Mouse (Mus musculus) splenic B cell, adult 2 months (primary cell): Measurements from ENCODE around the gene Atp1a3.

Source experiments
- DNase-seq: peaks from one replicate; pipeline ENCODE4 v3.0.0-alpha.2; 2011; ENCODE audit warnings: low read depth, low spot score
- H3K27me3 ChIP-seq: 2 replicates; pipeline ENCODE4 v1.6.1; 2012; ENCODE audit warnings: mild to moderate bottlenecking, low read length, moderate library complexity, mixed read lengths; ENCODE audit not compliant: control insufficient read depth, poor library complexity, insufficient read depth, severe bottlenecking
- H3K36me3 ChIP-seq: 2 replicates; pipeline ENCODE4 v1.6.1; 2012; ENCODE audit warnings: mild to moderate bottlenecking, low read length, moderate library complexity, mixed read lengths; ENCODE audit not compliant: control insufficient read depth, poor library complexity, insufficient read depth, severe bottlenecking

Atp1a3 gene

GRCm38 (mm10) chr7:24984307-24984706 lies 21.5 kb downstream of the Atp1a3 start:
- no peaks in the 10 kb centered on the region for H3K27me3 ChIP-seq
- DNase-seq, result no peak
- no peaks in the 10 kb centered on the region for H3K36me3 ChIP-seq

DNA sequence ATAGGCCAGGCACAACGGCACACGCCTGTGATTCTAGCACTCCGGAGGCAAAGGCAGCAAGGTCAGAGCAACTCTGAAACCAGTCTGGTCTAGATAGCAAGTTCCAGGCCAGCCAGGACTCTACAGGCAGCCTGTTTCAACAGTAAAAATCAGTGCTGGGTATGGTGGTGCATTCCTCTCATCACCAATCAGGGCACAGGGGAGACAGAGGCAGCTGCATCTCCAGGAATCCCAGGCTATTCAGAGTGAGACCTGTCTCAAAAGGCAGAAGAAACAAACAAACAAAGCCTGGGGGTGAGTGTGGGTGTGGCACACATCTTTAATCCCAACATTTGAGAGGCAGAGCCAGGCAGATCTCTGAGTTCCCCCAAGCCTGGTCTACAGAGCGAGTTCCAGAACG lies 22.4 kb downstream of the Atp1a3 start:
- no peaks in the 10 kb centered on the region for H3K27me3 ChIP-seq
- DNase-seq, result no peak
- H3K36me3 ChIP-seq, result no peaks in the 10 kb centered on the region

- DNase-seq, result no peak
- Histone ChIP-seq H3K27me3 (no peaks in the 10 kb centered on the region), H3K36me3 (no peaks in the 10 kb centered on the region)
These were observed 25.3 kb downstream of the Atp1a3 start for GRCm38 (mm10) chr7:24980439-24980838.

GRCm38 (mm10) chr7:24978781-24979180 lies 27.0 kb downstream of the Atp1a3 start:
- Histone ChIP-seq H3K27me3 (no peaks in the 10 kb centered on the region), H3K36me3 (no peaks in the 10 kb centered on the region)
- DNase-seq, result peak; percentile 50

GRCm38 (mm10) chr7:24974893-24975595 lies 30.7 kb downstream of the Atp1a3 start:
- DNase-seq, result peak; percentile 73
- no peaks in the 10 kb centered on the region for H3K27me3 ChIP-seq
- H3K36me3 ChIP-seq, result peaks cover 4% of the 10 kb centered on the region; the same call in 1 of the 2 replicates

- Histone ChIP-seq H3K27me3 (no peaks in the 10 kb centered on the region), H3K36me3 (peaks cover 13% of the 10 kb centered on the region; the same call in 1 of the 2 replicates)
- DNase-seq, result no peak
These were observed 31.9 kb downstream of the Atp1a3 start for GRCm38 (mm10) chr7:24973902-24974301.

DNA sequence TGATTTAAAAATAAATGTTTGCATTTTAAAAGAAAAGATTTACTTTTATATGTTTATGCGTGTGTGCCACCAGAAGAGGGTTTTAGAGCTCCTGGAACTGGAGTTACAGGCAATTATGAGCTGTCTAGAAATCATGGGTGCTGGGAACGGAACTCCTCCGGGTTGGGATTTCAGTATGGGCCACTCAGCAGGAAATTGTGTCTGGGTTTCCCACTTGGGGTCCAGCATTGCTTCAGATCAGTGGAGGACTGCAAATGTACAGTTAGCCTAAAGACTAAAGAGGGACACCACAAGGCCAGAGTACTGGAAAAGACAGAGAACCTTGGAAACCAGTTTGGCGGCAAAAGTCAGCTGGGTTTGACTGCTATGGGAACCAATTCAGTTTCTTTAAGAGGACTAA lies 32.5 kb downstream of the Atp1a3 start:
- H3K27me3 ChIP-seq, result no peaks in the 10 kb centered on the region
- DNase-seq, result no peak
- H3K36me3 ChIP-seq, result peaks cover 13% of the 10 kb centered on the region; the same call in 1 of the 2 replicates

DNA sequence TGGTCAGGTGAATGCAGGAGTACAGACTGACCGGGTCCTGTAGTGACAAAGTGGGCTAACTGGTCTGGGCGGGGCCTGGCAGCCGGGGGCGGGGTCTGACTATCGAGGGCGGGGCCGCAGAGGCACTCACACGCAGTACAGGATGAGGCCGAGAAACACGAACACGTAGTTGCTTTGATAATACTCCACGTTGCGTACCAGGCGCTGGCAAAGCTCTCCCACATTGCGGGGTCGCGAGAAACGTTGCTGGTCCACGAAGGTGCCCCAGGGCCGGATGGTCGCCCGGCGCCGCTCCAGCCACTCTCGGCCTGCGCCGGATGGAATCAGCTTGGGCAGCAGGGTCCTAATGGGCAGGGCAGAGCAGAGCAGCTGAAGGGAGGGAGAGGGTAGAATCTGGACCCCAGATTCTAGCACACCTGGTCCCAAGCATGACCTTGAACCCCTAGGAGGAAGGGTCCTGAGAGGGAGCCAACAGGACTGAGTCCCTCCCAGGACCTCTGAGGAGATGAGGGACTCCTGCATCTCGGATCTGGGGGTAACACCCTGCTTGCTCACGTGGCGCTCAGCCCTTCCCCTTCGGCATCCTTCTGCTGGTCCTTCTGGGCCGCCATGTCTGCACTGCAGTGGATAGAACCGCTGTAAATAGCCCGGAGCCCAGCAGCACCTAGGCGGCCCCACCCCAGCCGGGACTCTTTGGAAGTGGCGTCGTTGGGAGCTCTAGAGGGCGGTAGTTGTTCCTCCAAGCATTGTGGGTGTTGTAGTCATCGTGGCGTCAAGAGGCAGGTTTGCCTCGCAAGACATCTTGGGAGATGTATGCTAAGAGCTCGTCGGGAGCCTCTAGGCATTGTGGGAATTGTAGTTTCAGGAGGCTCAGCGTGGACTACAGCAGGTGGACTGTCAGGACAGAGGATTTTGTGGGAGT lies 33.5 kb downstream of the Atp1a3 start, which contains the start of gene Rabac1:
Gene Rabac1, minus strand, starts transcription at position 783 of the 922 bp plus-strand sequence.
- H3K36me3 ChIP-seq, result peaks cover 13% of the 10 kb centered on the region; the same call in 1 of the 2 replicates

DNA sequence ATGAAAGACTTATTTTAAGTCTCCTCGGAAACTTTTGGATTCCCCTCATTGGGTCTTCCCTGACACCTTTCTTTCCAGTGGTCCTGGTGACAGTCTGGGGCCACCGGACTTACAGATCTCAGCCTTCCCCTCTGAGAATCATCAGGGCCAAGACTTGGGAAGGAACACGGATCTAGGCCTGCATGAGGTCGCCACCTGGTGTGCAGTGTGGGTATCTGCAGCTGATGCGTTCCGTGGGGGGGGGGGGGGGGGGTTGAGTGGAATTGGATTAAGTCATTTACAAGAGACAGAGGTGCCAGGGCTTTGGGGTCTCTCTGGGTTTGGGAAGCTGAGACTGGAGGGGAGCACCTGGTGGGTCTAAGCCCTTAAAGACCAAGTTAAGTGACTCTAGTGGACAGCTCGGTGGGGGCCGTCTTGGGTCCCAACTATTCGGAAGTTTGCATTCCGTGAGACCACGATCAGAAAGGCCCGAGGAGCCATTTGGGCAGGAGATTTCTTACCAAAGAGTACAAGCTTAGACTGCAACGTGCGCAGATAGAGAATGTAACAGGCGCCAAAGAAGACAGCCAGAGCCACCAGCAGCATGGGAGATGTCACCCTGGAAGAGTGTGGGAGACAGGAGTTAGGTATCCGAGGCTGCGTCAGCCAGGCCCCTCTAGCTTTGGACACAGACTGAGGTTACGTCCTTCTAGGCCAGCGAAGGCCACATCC lies 34.3 kb downstream of the Atp1a3 start:
- H3K36me3 ChIP-seq, result peaks cover 13% of the 10 kb centered on the region; the same call in 1 of the 2 replicates

More for the DNA sequence above, 33.5 kb downstream of the Atp1a3 start, which contains the start of gene Rabac1:
- DNase-seq, result peak; percentile 93
- H3K27me3 ChIP-seq, result no peaks in the 10 kb centered on the region

DNA sequence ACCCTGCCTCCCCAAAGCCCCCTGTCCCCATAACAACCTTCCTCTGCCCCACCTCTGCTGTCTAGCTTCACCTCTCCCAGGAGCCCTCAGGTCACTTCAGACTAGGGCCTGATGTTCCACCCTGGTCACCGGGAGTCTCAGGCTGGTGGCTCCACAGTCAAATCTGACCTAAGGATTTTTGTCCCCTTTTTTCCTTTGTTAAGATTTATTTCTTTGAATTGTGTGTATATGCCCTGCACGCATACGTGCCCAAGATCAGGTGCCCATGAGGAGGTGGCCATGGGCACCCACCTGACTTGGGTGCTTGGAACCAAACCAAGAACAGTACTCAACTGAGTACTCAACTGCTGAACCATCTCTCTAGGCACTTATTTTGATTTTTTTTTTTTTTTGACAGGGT lies 35.4 kb downstream of the Atp1a3 start:
- Histone ChIP-seq H3K27me3 (no peaks in the 10 kb centered on the region), H3K36me3 (peaks cover 13% of the 10 kb centered on the region; the same call in 1 of the 2 replicates)
- DNase-seq, result no peak

More for the DNA sequence above, 34.3 kb downstream of the Atp1a3 start:
- no peaks in the 10 kb centered on the region for H3K27me3 ChIP-seq
- peak; percentile 74 for DNase-seq

GRCm38 (mm10) chr7:24969805-24970204 lies 36.0 kb downstream of the Atp1a3 start:
- Histone ChIP-seq H3K27me3 (no peaks in the 10 kb centered on the region), H3K36me3 (peaks cover 13% of the 10 kb centered on the region; the same call in 1 of the 2 replicates)
- DNase-seq, result no peak

GRCm38 (mm10) chr7:24968463-24968862 lies 37.3 kb downstream of the Atp1a3 start:
- Histone ChIP-seq H3K27me3 (no peaks in the 10 kb centered on the region), H3K36me3 (peaks cover 13% of the 10 kb centered on the region; the same call in 1 of the 2 replicates)
- DNase-seq, result no peak

DNA sequence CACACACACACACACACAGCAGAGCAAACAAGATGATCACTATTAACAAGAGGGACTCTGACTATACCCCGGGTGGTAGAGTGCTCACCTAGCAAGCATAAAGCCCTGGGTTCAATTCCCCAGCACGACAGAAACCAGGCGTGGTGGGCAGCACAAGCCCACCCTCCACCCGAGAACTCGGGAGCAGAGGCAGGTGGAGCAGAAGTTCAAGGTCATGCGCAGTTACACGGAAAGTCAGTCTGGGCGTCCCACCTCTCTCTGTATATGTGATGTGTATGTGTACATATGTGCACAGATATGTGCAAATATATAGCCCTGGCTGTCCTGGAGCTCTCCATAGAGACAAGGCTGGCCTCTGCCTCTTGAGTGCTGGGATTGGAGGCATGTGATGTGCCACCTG lies 37.8 kb downstream of the Atp1a3 start:
- Histone ChIP-seq H3K36me3 (peaks cover 13% of the 10 kb centered on the region; the same call in 1 of the 2 replicates), H3K27me3 (no peaks in the 10 kb centered on the region)
- DNase-seq, result no peak

DNA sequence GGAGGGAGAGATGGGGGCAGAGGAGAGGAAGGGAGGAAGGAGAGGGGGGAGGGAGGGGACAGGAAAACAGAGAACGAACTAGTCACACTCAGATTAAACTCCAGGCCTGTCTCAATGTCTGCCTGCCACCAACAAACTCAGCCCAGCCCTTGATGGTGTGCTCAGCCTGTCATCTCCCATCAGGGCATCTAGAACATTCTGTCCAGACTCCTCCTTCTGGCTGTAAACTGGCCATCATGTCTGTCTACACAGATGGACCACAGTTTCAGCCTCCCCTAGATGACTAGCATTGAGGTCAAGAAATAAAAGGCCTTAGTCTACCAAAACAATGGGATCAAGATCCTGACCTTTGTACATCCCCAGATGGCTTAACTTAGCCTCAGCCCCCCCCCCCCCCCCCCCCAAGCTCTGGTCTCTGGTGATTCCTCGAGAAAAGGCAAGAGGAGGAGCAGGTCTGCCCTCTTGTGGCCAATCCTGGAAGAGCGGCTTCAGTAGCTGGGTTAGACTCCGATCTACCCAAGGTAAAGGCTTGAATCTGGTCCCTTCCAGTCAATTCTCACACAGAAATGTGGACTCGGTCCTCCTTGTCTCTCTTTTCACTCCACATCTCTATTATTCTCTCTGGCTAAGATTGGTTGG lies 40.7 kb downstream of the Atp1a3 start:
- no peaks in the 10 kb centered on the region for H3K27me3 ChIP-seq
- H3K36me3 ChIP-seq, result peaks cover 9% of the 10 kb centered on the region; the same call in 1 of the 2 replicates
- peak; percentile 92 for DNase-seq
